Mouse (Mus musculus): Measurements from ENCODE around the gene S100a1. TPM values are rescaled to one million over a fixed set of nuclear protein-coding genes. Genes with fewer than 3 reads are reported as not detected.

The S100a1 gene
- polyA plus RNA-seq, 3 experiments from 2014 or later: 2.6 to 7.6 (median 5.1) TPM

DNA sequence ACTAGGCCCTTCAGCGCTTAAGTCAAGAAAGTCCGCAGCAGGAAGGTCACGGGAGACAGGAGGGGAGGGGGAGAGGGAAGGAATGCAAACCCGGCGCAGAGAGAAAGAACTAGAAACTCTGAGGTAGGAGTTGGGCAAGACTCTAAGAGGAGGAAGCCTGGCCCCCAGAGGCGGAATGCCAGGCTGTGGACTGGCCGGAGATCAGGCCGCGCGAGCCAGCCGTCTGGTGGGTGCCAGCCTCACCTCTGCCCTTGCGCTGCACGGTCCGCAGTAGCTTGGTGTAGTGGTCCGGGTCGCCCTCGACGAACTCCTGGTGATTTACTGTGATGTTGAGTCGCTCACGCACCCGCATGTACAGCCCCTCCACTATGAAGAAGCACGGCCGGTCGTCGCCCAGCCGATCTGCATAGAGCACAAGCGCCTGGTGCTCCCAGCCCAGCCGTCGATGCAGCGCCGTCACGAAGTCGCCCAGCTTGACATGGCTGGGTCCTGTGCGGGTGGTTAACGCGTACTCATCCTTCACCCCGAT is 49.6 kb downstream of the S100a1 start:
- no peak for ATAC-seq

DNA sequence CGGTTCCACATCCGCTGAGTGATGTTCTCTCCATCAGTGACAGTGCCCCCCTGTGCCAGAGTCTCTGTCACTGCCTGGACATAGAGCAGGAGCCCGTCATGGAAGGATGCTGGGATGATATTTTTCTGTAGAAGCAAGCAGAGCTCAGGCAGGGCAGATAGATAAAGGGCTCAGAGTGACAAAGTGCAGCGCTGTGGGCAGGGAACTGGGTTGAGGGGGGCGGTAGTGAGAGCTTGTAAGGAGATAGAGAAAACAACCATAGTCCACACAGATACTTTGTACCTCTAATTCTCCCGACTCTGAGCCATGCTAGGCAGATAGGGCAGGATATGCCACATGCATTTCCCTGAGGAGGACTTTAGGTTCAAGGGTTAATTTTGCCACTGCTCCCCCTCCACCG is 51.6 kb downstream of the S100a1 start:
- ATAC-seq: no peak

DNA sequence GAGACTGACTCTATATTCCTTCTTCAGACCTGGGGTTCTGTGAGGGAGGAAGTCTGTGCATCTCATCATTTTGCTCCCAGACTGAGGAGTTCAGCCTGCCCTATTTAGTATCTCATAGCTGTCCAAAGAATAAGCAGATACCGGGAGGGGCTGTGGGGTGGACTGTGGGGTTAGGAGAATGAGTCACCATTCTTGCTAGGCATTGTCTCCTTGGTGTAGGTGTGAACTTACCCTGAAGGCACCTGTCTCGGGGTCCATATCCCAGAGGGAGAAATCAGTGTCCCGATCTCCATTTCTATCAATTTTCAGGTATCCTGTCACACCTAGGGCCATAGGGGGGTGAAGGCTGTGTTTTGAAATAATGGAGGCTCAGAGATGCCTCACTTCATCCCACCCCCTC is 52.3 kb downstream of the S100a1 start:
- no peak for ATAC-seq

Other genes starting within 250 kb of the S100a1 start
- gene Dennd4b, start 249.2 kb downstream of the S100a1 start, polyA plus RNA-seq (2017; shearing (Covaris generic)): 10 to 100 TPM; 19.6 to 25.8 (median 24.2) TPM
- gene Gatad2b, start 221.2 kb downstream of the S100a1 start, polyA plus RNA-seq (2017; shearing (Covaris generic)): 10 to 100 TPM; 14.9 to 34.0 (median 28.3) TPM
- under 1 TPM in 1 of 3 experiments, not detected in 2; 0.31 TPM for gene Slc27a3, start 124.5 kb downstream of the S100a1 start, polyA plus RNA-seq (2017; shearing (Covaris generic))
- 10 to 100 TPM; 15.6 to 18.0 (median 17.6) TPM for gene Ints3, start 80.8 kb downstream of the S100a1 start, polyA plus RNA-seq (2017; shearing (Covaris generic))
- gene Npr1, start 48.5 kb downstream of the S100a1 start, polyA plus RNA-seq (2017; shearing (Covaris generic)): not detected
- gene Ilf2, start 38.3 kb downstream of the S100a1 start, polyA plus RNA-seq (2017; shearing (Covaris generic)): 100 to 1,000 TPM; 107 to 118 (median 118) TPM
- 10 to 100 TPM; 53.6 to 73.0 (median 71.1) TPM for gene Snapin, start 23.4 kb downstream of the S100a1 start, polyA plus RNA-seq (2017; shearing (Covaris generic))
- gene Chtop, start 4.9 kb downstream of the S100a1 start, polyA plus RNA-seq (2017; shearing (Covaris generic)): 10 to 100 TPM; 49.4 to 62.9 (median 62.1) TPM
- gene S100a13, start within 50 bp of the S100a1 start, polyA plus RNA-seq (2017; shearing (Covaris generic)): 100 to 1,000 TPM; 188 to 341 (median 192) TPM
- gene S100a14, start 12.5 kb upstream of the S100a1 start, polyA plus RNA-seq (2017; shearing (Covaris generic)): under 1 TPM in 1 of 3 experiments, not detected in 2; 0.40 TPM
- gene S100a16, start 22.9 kb upstream of the S100a1 start, polyA plus RNA-seq (2017; shearing (Covaris generic)): not detected
- 1 to 10 TPM; 1.4 to 4.9 (median 2.4) TPM for gene S100a3, start 46.2 kb upstream of the S100a1 start, polyA plus RNA-seq (2017; shearing (Covaris generic))
- gene S100a2, start 75.9 kb upstream of the S100a1 start, polyA plus RNA-seq (2017; shearing (Covaris generic)): 1 to 10 TPM in 1 of 3 experiments, not detected in 2; 2.6 TPM
- gene Gm42674, start 87.5 kb upstream of the S100a1 start, polyA plus RNA-seq (2017; shearing (Covaris generic)): not detected
- gene S100a4, start 89.4 kb upstream of the S100a1 start, polyA plus RNA-seq (2017; shearing (Covaris generic)): 100 to 1,000 TPM in 1 of 3 experiments, 10 to 100 TPM in 2; 65.2 to 589 (median 72.0) TPM
- gene S100a5, start 94.1 kb upstream of the S100a1 start, polyA plus RNA-seq (2017; shearing (Covaris generic)): not detected
- gene S100a6, start 98.5 kb upstream of the S100a1 start, polyA plus RNA-seq (2017; shearing (Covaris generic)): 1,000 to 10,000 TPM in 1 of 3 experiments, 100 to 1,000 TPM in 2; 212 to 1,342 (median 247) TPM
- not detected for gene S100a7a, start 139.6 kb upstream of the S100a1 start, polyA plus RNA-seq (2017; shearing (Covaris generic))
- gene S100a8, start 154.6 kb upstream of the S100a1 start, polyA plus RNA-seq (2017; shearing (Covaris generic)): 1 to 10 TPM in 1 of 3 experiments, not detected in 2; 7.4 TPM
- 1 to 10 TPM in 1 of 3 experiments, under 1 TPM in 1, not detected in 1; 0.70 to 3.0 TPM for gene S100a9, start 181.3 kb upstream of the S100a1 start, polyA plus RNA-seq (2017; shearing (Covaris generic))
- not detected for gene Pglyrp4, start 212.5 kb upstream of the S100a1 start, polyA plus RNA-seq (2017; shearing (Covaris generic))

All from inflammation-experienced regulatory T-cells, adult 6 months (primary cell).